Mouse (Mus musculus): ENCODE measurements at regions not wholly inside any gene's neighbourhood (a gene's known extent, or its start where the extent isn't known, plus 50 kb on each side); places are given as distances from the start of the nearest gene placed in this dataset.
"Not testable (repeated sequence)": the region's sequence is repeated elsewhere in the genome, so short reads cannot be mapped to it uniquely, and the experiment has no call there.

- intact Hi-C loops (cut with DNase I): no loop called here
These were observed 82.9 kb upstream of the Xcl1 start for GRCm38 (mm10) chr1:165018236-165018635.

GRCm38 (mm10) chr1:165017793-165018192, 82.5 kb upstream of the Xcl1 start:
- DNase-seq: no peak
- intact Hi-C loops (cut with DNase I): no loop called here

More at GRCm38 (mm10) chr1:165018236-165018635, 82.9 kb upstream of the Xcl1 start:
- DNase-seq: no peak

- DNase-seq: no peak
- intact Hi-C loops (cut with DNase I): no loop called here
These were observed 79.0 kb upstream of the Xcl1 start for GRCm38 (mm10) chr1:165014328-165014727.

- intact Hi-C loops (cut with DNase I): no loop called here
- DNase-seq: no peak
These were observed 78.1 kb upstream of the Xcl1 start for GRCm38 (mm10) chr1:165013428-165013827.

- peak in 1 of 2 experiments; percentile 26 for DNase-seq
- intact Hi-C loops (cut with DNase I): no loop called here
These were observed 77.0 kb upstream of the Xcl1 start for GRCm38 (mm10) chr1:165012376-165012775.

- intact Hi-C loops (cut with DNase I): no loop called here
- DNase-seq: peak; percentile 23 to 42
These were observed 64.2 kb upstream of the Xcl1 start for GRCm38 (mm10) chr1:164999515-164999914.

- intact Hi-C loops (cut with DNase I): no loop called here
- no peak for DNase-seq
These were observed 63.3 kb upstream of the Xcl1 start for GRCm38 (mm10) chr1:164998621-164999020.

GRCm38 (mm10) chr1:164997660-164998059, 62.3 kb upstream of the Xcl1 start:
- intact Hi-C loops (cut with DNase I): no loop called here
- peak; percentile 15 to 37 for DNase-seq

GRCm38 (mm10) chr1:164994247-164994660, 58.9 kb upstream of the Xcl1 start:
- intact Hi-C loops (cut with DNase I): no loop called here
- peak in 1 of 2 experiments; percentile 25 for DNase-seq

GRCm38 (mm10) chr1:164993175-164993875, 58.0 kb upstream of the Xcl1 start:
- intact Hi-C loops (cut with DNase I): not testable (repeated sequence)
- peak in 1 of 2 experiments; percentile 12 for DNase-seq

GRCm38 (mm10) chr1:164988982-164989381, 53.7 kb upstream of the Xcl1 start:
- intact Hi-C loops (cut with DNase I): no loop called here
- DNase-seq: peak; percentile 20 to 37

- DNase-seq: no peak
These were observed 52.9 kb upstream of the Xcl1 start for GRCm38 (mm10) chr1:164988191-164988590.

GRCm38 (mm10) chr1:164985521-164985920, 50.2 kb upstream of the Xcl1 start:
- DNase-seq; intact Hi-C loops (cut with DNase I): not testable (repeated sequence)

More at GRCm38 (mm10) chr1:164988191-164988590, 52.9 kb upstream of the Xcl1 start:
- intact Hi-C loops (cut with DNase I): no loop called here

Small RNAs in the stretch of these regions (microRNA-seq; reads per million reads assigned to microRNA genes)
- gene Gm26042: 0 reads per million in 2 experiments
